Mouse (Mus musculus): ENCODE data around the gene Ncor2.

- TF ChIP-seq POLR2A (IDR thresholded peaks at IDR 0.05; ENCODE audit: control insufficient read depth, extremely low read depth, insufficient read depth, low read length, poor library complexity) (no peak), CTCF (IDR thresholded peaks at IDR 0.05; ENCODE audit: borderline replicate concordance, control insufficient read depth, extremely low read depth, insufficient read depth, low read length, poor library complexity) (no peak)
These were observed 82.7 kb downstream of the Ncor2 start for GRCm38 (mm10) chr5:125096368-125096767.

All from thymus, adult 2 months (tissue).